Mouse (Mus musculus): Measurements from ENCODE around the gene Ppp4r2.

Ppp4r2 gene

DNA sequence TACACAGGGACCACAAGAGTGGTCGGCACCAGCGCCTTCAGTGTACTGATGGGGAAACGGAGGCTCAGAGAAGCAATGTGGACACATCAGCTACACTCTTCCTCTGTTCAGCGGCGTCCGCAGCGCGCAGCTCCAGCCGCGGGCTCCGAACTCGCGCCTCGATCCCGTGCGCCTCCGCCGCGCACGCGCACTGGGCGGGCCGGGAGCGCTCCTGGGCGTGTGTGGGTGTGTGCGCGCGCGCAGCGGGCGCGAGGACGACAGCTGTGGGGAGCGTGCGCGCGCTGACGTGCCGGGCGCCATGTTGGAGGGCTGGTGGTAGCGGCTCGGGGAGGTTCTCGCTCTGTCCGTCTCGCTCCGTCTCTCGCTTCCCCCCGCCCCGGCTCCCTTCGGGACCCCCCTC is at the start of gene Ppp4r2:
Gene Ppp4r2, plus strand, starts transcription at position 268 of the 400 bp plus-strand sequence.
- peak; percentile 91 for DNase-seq

- DNase-seq: no peak
Measured at GRCm38 (mm10) chr6:100787726-100788125, 45.7 kb upstream of the Ppp4r2 start.

- no peak for DNase-seq
Measured at GRCm38 (mm10) chr6:100789161-100789560, 44.3 kb upstream of the Ppp4r2 start.

DNA sequence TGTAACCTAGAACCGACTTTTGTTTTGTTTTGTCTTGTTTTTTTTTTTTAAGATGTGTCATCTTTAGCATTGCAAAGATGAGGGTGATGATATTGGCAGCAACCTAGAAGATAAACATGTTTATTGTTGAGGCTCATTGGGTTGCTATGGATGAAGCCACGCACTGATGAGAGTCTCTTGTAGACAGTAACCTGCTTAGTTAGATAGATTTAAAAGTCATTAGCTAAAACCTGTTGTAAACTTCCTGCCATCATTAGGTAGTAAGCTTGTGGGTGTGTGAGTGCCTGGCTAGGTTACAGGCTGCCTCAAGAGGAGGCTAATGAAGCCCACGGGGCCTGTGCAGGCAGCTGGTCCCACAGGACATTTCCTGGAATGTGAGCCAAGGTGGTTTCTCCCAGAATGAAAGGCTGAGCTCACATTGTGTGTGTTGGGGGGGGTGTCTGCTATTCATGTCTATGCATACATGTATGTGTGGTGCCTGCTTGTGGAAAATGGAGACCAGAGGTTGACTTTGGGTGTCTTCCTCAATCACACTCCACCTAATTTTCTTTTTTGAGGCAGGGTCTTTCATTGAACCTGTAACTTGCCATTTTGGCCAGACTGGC is 41.3 kb upstream of the Ppp4r2 start:
- DNase-seq: no peak

- DNase-seq: no peak
Measured at GRCm38 (mm10) chr6:100792973-100793769, 40.3 kb upstream of the Ppp4r2 start.

DNA sequence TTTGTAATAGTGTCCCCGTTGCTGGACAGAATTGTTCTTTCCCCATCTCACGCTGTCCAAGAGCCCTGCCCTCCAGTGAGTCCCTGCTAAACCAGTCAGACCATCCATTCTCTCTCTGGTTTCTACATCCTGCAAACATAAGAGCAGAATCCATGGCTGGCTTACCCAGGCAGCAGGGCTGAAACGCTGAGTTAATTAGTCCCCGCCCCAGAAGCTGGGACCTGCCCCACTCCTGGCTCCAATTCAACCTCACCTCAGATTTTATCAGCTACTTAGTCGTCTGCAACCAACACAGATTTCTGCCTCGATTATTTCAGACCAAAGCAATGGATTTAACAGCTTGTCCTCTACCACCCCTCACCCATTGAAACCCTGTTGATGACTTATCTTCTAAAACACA is 37.6 kb upstream of the Ppp4r2 start:
- DNase-seq: no peak

GRCm38 (mm10) chr6:100799290-100799689 is 34.1 kb upstream of the Ppp4r2 start:
- DNase-seq: no peak

GRCm38 (mm10) chr6:100799766-100800165 is 33.7 kb upstream of the Ppp4r2 start:
- no peak for DNase-seq

DNA sequence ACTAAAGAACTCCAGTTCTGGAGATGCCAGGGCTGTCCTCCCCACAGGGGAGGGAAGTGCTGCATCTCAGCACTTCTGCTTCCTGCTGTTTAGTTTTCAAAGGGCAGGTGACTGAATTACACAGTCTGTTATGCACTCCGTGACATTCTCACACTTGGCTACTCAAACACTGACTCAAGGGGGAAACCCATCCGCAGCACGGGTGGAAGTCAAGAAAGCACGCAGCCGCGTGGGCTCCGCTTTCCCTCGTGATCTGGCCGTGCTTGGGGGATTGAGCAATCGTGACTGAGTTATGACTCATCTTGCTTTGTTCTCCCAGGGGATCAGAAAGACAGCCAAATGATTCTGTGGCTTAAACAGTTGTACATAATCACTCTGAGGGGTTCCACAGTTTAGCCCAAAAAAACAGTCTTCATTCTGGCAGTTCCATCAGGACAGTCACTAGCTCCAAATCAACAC is 32.9 kb upstream of the Ppp4r2 start:
- DNase-seq: peak; percentile 52

DNA sequence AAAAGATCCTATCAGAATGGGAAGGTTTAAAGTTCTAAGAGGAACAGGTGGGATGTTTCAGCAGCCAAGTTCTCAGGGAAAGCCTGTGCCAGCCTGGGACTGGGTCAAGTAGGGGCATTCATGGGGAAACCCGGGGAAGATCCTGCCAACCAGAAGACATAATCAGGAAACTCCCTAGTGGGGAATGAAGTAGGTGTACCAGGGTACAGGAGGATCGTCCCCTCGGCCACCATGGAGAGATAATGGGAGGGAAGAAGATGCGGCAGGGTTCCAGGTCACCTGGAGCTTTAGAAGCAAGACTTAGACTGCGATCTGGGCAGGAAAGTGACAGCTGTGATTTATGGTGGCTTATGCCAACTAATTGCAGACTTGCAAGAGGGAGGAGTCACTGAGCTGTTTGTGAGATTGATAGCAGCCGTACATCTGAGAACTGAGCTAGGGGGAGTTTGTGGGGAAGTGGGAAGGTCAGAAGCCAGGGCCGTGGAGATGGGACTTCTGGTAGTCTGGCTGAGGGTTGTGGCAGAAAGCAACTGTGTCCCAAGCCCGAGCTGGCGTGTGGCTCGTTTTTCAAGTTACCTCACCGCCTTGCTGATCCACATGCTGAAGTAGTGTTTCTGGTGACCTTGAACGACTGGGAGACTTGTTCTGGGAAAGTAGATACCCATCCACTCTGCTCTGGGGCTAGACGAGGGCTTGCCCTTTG is 30.9 kb upstream of the Ppp4r2 start:
- no peak for DNase-seq

- DNase-seq: no peak
Measured at GRCm38 (mm10) chr6:100803250-100803649, 30.2 kb upstream of the Ppp4r2 start.

- DNase-seq: no peak
Measured at GRCm38 (mm10) chr6:100807187-100807586, 26.2 kb upstream of the Ppp4r2 start.

DNA sequence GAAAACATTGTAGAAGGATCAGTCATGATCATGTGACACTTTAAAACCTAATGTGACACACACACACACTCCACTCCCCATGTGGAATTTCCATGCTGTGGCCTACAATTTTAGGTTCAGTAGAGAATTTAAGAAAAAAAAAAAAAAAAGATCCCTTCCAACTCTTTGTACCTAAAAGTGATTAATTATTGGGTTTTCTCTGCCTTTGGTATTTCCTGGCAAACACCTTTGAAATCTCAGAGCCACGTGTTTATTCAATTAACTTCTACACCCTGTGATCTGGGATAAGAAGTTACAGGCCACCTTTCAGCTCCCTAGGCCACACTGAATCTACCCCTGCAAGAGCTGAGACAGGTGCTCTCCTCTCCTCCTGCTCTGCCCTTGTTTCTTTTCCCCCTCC is 25.7 kb upstream of the Ppp4r2 start:
- no peak for DNase-seq

DNA sequence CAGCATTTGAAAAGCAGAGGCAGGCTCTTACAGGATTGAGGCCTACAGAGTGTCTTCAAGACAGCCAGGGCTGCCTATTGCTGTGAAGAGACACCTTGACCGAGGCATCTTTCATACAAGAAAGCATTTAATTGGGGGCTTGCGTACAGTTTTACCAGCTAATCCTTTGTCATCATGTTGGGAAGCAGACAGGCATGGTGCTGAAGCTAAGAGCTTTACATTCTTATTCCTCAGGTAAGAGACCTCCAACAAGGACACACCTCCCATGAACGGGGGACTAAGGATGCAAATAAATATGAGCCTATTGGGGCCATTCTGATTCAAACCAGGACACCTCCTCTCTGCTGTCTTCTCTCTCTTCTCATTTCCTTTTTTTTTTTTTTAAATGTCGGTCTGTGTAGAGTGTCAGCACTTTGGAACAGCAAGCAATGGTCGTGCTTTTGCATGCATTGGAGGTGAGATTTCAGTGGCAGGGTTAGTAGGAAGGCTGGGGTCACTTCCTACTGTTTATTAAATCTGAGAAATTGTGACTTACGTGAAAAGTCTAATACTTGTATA is 25.1 kb upstream of the Ppp4r2 start:
- DNase-seq: no peak

DNA sequence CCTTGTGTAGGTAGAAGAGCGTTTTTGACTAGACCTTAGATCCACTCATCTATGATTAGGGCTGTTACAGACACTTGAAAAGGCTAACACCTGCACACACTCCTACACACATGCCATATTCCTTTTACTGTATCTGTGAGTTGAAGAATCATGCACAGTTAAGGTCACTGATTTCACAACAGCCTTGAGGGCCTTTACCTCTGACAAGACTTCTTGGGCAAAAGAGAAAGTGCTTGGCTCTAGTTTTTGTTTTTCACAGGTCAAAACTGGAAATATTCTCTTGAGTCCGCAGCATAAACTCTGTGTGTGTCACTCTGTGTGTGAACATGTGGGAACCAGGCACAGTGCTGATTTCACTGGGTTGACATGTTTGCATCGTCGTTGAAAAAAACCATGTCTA is 23.3 kb upstream of the Ppp4r2 start:
- no peak for DNase-seq

DNA sequence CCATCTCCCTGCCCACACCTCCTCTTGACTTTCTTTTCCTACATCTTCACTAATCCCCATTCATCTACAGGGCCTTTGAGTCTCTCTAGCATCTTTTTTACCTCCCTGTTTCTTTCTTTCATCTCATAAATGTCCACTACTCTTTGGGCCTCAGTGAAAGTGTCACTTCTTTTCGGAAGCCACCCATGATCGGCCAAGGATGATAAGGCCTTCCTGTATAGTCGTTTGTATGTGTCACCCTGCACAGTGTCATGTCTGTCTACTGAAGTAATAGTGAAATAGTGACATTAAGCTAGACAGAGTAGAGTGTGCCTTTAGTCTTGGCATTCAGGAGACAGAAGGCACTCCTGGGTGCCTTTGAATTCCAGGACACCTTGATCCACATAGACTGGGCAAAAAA is 21.7 kb upstream of the Ppp4r2 start:
- DNase-seq: no peak

- no peak for DNase-seq
Measured at GRCm38 (mm10) chr6:100821367-100821766, 12.1 kb upstream of the Ppp4r2 start.

GRCm38 (mm10) chr6:100823356-100823755 is 10.1 kb upstream of the Ppp4r2 start:
- no peak for DNase-seq

DNA sequence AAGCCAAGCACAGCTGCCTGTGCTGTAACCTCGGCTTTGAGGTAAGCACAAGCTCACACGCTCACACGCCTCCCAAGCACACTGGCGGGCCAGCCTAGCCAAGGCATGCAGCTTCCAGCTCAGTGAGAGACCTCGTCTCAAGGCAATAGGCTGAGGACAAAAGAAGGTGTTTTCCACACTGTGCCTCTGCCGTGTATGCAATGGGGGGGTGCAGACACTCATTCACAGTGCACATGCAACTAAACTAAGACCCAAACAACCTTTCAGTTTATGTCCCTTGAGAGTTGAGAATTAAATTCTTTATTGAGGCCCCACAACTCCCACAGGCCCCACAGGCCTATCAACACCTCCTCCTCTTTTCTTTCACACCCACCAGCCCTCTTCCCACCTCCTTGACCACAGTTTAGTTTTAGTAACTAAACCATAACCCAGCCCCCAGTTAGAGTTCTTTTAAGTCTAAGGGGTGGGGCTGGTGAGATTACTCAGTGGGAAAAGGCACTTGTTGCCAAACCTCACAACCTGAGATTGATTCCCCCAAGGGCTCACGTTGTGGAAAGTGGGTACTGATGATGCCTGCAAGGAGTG is 8.9 kb upstream of the Ppp4r2 start:
- no peak for DNase-seq

DNA sequence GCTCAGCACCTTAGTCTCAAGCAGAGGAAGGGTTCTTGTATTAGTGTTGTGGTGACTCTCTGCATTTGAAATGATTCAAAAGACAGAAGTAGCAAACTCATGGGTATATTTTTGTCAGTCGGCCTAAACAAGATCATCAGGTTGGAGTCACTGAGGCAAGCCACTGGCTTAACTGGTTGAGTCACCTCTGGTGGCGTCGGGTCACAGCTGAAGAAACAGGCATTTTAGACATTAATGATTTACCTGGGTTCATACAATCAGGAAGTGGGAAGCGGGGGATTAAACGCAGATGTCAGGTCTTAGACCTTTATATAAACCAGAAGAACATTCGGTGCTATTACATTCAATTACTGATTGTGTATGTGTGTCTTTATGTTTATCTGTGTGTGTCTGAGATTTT is 7.4 kb upstream of the Ppp4r2 start:
- DNase-seq: no peak

DNA sequence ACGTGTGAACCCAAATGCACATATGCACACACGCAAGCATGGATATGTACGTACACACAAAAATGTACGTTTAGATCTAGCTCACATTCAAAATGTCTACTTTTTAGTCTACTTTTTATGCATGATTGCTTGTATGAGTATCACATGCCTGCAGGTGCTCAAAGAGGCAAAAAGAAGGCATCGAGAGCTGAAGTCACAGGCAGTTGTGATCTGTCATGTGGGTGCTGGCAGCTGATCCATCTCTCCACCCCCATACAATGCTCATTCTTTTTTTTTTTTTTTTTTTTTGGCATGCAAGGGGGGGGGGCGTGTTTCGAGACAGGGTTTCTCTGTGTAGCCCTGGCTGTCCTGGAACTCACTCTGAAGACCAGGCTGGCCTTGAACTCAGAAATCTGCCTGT is 4.9 kb upstream of the Ppp4r2 start:
- DNase-seq: no peak

DNA sequence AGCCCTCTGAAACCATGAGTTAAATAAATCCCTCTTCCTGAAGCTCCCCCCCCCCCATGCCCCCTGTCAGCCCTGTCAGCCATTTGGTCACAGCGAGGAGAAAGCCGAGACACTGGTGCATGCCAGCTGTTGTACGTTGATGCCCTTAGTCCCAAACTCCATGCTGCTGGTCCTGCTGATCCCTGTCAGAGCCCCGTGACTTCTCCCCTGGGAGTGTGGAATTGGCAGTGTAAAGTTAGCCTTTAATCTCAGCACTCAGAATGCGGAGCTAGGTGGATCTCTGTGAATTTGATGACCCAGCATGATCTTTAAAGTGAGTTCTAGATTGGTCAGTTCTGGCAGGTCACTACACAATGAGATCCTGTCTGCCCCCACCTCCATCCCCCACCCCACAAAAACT is 3.7 kb upstream of the Ppp4r2 start:
- DNase-seq: no peak

GRCm38 (mm10) chr6:100831188-100831587 is 2.2 kb upstream of the Ppp4r2 start:
- DNase-seq: no peak

All from right cerebral cortex, postnatal 25 days (tissue).